Mouse (Mus musculus) hindbrain, embryonic 13.5 days (tissue): ENCODE data around the gene Rab3b. TPM values are rescaled to one million over a fixed set of nuclear protein-coding genes. Genes with fewer than 3 reads are reported as not detected.

Source experiments
- ATAC-seq: fragments of 200-750 bp; cut with Nextera tagmentation; 2 replicates; pipeline ENCODE4 v1.8.0; 2017; ENCODE audit warnings: moderate TSS enrichment; ENCODE audit not compliant: low FRiP score
- H3K27ac ChIP-seq: fragments of 300-500 bp; sonication (generic); 2 replicates; pipeline ENCODE4 v1.5.1; 2015; ENCODE audit warnings: inconsistent platforms, mild to moderate bottlenecking, moderate library complexity
- H3K27me3 ChIP-seq: fragments of 300-500 bp; sonication (generic); 2 replicates; pipeline ENCODE4 v1.6.1; 2015; ENCODE audit warnings: mild to moderate bottlenecking, inconsistent platforms
- H3K36me3 ChIP-seq: fragments of 300-500 bp; sonication (generic); 2 replicates; pipeline ENCODE4 v1.6.1; 2015; ENCODE audit warnings: mild to moderate bottlenecking, inconsistent platforms
- H3K4me1 ChIP-seq: fragments of 300-500 bp; sonication (generic); replicated peaks from 2 replicates; pipeline ENCODE4 v1.6.1; 2015; ENCODE audit warnings: inconsistent platforms
- H3K4me2 ChIP-seq: fragments of 300-500 bp; sonication (generic); 2 replicates; pipeline ENCODE4 v1.6.1; 2015; ENCODE audit warnings: inconsistent platforms, mild to moderate bottlenecking, moderate library complexity
- H3K4me3 ChIP-seq: fragments of 300-500 bp; sonication (generic); 2 replicates; pipeline ENCODE4 v1.5.1; 2015; ENCODE audit warnings: mild to moderate bottlenecking, inconsistent platforms
- H3K9ac ChIP-seq: fragments of 300-500 bp; sonication (generic); 2 replicates; pipeline ENCODE4 v1.6.1; 2015; ENCODE audit warnings: mild to moderate bottlenecking, inconsistent platforms
- H3K9me3 ChIP-seq: fragments of 300-500 bp; sonication (generic); 2 replicates; pipeline ENCODE4 v1.6.1; 2016; ENCODE audit warnings: inconsistent platforms
- WGBS: fragments of 180-500 bp; shearing (Covaris S2); methylation state at CpG from one replicate; pipeline ENCODE4 v1.1.7; 2015; 5-methylcytosine and 5-hydroxymethylcytosine counted together
- polyA plus RNA-seq: library from polyadenylated mRNA; unstranded; fragments of >200 nt; fragmentation: Nextera tagmentation; extraction: Ambion mirVana; gene quantifications from 2 replicates; pipeline ENCODE4 v1.2.1, GENCODE M21; 2015

Rab3b gene
- polyA plus RNA-seq, 1 experiment from 2014 or later = 104 TPM

DNA sequence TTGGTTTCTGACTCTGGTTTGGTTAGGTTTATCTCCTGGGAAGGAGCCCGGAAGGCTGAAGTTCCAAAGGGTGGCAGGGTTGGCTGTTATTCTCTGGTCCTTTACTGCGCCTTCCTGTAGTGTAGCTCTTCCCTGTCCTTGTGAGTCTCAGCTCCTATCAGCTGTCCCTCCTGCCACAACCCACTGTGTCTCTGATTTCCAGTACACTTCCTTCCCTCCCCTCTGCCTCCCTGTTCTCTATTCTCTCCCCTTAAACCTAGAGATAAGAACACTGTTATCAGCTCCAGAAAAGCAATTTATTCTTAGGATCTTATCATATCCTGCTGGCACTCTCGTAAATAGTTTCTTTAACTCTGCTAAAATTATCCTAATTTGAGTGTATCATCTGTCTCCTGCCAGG is 90.7 kb downstream of the Rab3b start:
- Histone ChIP-seq H3K27ac (no peak overlapping the region), H3K9ac (no peak overlapping the region), H3K36me3 (no peaks in the 10 kb centered on the region), H3K4me2 (no peak overlapping the region), H3K4me1 (no peaks in the 10 kb centered on the region), H3K4me3 (no peak overlapping the region), H3K9me3 (no peaks in the 10 kb centered on the region), H3K27me3 (no peaks in the 10 kb centered on the region)
- no peak for ATAC-seq
- 78% methylated on average over 3 of the region's 3 CpGs for WGBS

DNA sequence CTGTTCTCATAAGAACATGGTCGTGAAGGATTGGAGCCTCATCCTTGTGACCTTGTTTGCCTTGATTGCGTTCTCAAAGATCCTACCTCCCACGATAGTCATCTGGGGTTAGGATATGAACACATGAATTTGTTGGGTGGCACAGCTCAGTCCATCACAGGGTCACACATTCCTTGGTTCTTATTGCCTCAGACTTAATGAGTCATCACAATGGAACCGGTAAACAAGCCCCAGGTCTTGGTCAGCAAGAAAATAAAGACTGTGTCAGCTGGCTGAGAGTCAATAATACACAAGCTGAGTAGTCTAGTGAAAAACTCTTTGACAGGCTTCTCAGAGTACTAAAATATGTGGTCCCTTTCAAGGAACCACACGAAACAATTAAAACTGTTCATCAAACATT is 92.2 kb downstream of the Rab3b start:
- Histone ChIP-seq H3K4me3 (no peak overlapping the region), H3K9ac (no peak overlapping the region), H3K4me1 (no peaks in the 10 kb centered on the region), H3K36me3 (no peaks in the 10 kb centered on the region), H3K4me2 (no peak overlapping the region), H3K9me3 (no peaks in the 10 kb centered on the region), H3K27me3 (no peaks in the 10 kb centered on the region), H3K27ac (no peak overlapping the region)
- WGBS = 86% methylated on average over 5 of the region's 5 CpGs
- ATAC-seq = no peak

DNA sequence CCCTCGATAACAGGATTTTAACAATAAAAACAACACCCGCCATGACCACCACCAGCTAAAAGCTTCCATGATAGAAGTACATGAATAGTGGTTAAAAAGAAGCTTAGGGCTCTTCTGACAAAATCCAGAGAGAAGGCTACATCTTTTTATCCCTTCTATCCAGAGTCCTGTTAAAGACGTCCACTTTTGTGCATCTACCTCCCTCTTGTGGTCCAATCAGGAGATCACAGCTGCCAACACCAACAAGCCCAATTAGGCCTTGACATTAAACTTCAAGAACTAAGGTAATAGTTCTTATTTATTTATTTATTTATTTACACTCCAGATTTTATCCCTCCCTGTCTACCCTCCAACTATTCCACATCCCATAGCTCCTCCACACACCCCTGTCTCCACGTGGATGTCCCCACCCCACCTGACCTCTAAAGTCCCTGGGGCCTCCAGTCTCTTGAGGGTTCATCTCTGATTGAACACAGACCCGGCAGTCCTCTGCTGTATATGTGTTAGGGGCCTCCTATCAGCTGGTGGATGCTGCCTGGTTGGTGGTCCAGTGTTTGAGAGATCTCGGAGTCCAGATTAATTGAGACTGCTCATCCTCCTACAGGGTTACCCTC is 97.7 kb downstream of the Rab3b start:
- Histone ChIP-seq H3K4me2 (no peak overlapping the region), H3K9me3 (no peaks in the 10 kb centered on the region), H3K9ac (no peak overlapping the region), H3K4me1 (no peaks in the 10 kb centered on the region), H3K27me3 (0 out of 2 replicates have a peak, but pooled peaks cover 5% of the 10 kb centered on the region), H3K27ac (no peak overlapping the region), H3K4me3 (no peak overlapping the region), H3K36me3 (no peaks in the 10 kb centered on the region)
- ATAC-seq = no peak
- 54% methylated on average over 6 of the region's 6 CpGs for WGBS

DNA sequence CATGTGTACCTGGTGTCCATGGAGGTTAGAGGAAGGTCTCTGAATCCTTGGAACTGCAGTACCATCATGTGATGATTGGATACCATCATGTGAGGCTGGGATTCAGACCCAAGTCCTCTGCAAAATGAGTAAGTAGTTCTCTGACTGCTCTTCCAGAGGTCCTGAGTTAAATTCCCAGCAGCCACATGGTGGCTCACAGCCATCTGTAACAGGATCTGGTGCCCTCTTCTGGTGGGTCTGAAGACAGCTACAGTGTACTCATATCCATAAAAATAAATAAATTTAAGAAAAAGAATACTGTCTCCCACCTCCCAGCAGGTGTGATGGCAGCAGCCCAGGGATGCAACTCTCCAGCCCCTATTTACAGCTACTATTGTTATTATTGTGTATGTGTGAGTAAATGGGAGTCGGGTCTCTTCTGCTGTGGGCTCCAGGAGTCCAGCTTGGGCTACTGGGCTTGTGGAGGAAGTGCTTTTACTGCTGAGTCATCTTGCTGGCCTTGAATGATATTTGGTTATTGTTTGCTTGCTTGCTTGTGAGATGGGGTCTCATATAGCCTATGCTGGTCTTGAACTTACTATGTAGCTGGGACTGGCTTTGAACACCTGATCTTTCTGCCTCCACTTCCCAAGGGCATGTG is 108.1 kb downstream of the Rab3b start:
- no peak for ATAC-seq
- Histone ChIP-seq H3K9me3 (no peaks in the 10 kb centered on the region), H3K4me1 (no peaks in the 10 kb centered on the region), H3K9ac (no peak overlapping the region), H3K27me3 (0 out of 2 replicates have a peak, but pooled peaks cover 5% of the 10 kb centered on the region), H3K4me3 (no peak overlapping the region), H3K4me2 (no peak overlapping the region), H3K27ac (no peak overlapping the region), H3K36me3 (no peaks in the 10 kb centered on the region)
- 82% methylated on average over 1 of the region's 1 CpGs for WGBS

DNA sequence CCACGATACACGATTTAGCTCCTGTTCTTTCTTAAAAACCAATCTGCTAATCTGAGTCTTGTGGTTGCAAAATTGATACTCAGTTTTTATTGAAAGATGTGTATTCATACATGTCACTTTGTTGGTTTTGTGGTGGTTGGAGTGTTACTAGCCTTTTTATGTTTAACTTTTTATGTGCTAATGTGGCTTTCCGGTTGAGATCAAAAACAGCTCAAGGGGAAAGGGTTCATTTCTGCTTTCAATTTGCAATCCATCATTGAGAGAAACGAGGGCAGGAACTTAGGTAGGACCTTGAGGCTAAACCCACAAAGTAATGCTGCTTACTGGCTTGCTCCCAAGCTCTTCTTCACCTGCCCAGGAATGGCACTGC is 108.6 kb downstream of the Rab3b start:
- 86% methylated on average over 4 of the region's 4 CpGs for WGBS
- H3K4me1 ChIP-seq = no peaks in the 10 kb centered on the region
- no peaks in the 10 kb centered on the region for H3K36me3 ChIP-seq
- H3K9ac ChIP-seq = no peak overlapping the region
- H3K27ac ChIP-seq = no peak overlapping the region
- H3K9me3 ChIP-seq = no peaks in the 10 kb centered on the region
- no peak overlapping the region for H3K4me2 ChIP-seq
- H3K4me3 ChIP-seq = no peak overlapping the region
- H3K27me3 ChIP-seq = 0 out of 2 replicates have a peak, but pooled peaks cover 5% of the 10 kb centered on the region
- ATAC-seq = no peak

DNA sequence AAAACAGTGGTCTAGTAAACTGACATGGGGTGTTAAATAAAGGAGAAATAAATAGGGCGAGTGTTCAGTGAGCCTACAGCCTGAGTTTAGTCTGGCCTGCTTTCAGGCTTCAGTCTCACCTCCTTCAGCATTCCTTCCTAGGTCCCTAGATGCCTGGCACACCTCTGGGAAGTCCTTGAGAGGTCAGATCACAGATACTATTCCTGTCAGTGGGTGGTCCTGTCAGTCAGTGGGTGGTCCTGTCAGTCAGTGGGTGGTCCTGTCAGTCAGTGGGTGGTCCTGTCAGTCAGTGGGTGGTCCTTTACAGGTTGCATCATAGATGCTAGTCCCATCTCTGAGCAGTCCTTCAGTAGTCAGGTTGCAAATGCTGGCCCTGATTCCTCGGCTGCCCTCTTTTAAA is 110.6 kb downstream of the Rab3b start:
- Histone ChIP-seq H3K36me3 (no peaks in the 10 kb centered on the region), H3K27me3 (0 out of 2 replicates have a peak, but pooled peaks cover 9% of the 10 kb centered on the region), H3K4me1 (no peaks in the 10 kb centered on the region), H3K9ac (no peak overlapping the region), H3K9me3 (no peaks in the 10 kb centered on the region), H3K27ac (no peak overlapping the region), H3K4me2 (no peak overlapping the region), H3K4me3 (no peak overlapping the region)
- ATAC-seq = no peak
- WGBS = 72% methylated on average over 2 of the region's 2 CpGs

DNA sequence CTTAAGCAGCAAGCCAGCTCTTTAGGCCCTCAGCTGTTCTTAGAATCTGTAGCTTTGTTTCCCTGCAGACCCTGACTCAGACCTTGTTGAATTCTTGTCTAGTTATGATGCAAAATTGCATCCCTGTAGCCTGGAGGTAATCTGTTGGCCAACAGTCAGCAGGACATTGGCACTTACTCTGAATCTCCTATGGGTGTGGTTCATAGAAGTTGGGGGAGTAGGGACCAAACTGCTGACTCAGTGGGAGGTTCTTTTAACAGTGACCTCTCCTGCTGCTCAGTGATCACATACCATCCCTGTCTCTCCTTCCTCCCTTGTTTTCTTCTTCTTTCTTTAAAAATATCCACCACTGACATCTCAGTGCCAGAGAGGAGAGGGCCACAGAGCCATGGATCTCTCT is 111.2 kb downstream of the Rab3b start:
- H3K4me2 ChIP-seq = no peak overlapping the region
- H3K27ac ChIP-seq = no peak overlapping the region
- H3K4me3 ChIP-seq = no peak overlapping the region
- H3K27me3 ChIP-seq = 0 out of 2 replicates have a peak, but pooled peaks cover 9% of the 10 kb centered on the region
- no peaks in the 10 kb centered on the region for H3K36me3 ChIP-seq
- no peaks in the 10 kb centered on the region for H3K9me3 ChIP-seq
- ATAC-seq = no peak
- H3K9ac ChIP-seq = no peak overlapping the region
- no peaks in the 10 kb centered on the region for H3K4me1 ChIP-seq

DNA sequence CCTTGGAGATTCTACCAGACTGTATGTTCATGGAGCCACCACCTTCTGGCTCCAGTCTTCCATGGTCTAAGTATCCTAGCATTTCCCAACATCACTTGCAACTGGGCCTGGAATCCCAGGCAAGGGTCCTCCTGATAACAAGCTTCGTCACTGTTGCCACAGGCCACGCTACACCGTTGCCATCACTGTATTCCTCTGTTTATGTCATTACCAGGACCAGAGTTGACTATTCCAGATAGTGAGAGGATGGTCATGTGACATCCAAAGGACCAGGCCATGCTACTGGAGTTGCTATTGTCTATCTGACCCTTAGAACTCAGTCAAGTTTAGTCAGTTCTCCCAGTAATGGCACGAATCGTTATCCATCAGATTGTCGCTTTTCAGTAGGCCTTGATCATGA is 111.7 kb downstream of the Rab3b start:
- H3K4me1 ChIP-seq = no peaks in the 10 kb centered on the region
- no peak overlapping the region for H3K27ac ChIP-seq
- H3K36me3 ChIP-seq = no peaks in the 10 kb centered on the region
- no peak overlapping the region for H3K9ac ChIP-seq
- ATAC-seq = no peak
- WGBS = 94% methylated on average over 6 of the region's 6 CpGs
- no peak overlapping the region for H3K4me3 ChIP-seq
- no peak overlapping the region for H3K4me2 ChIP-seq
- 0 out of 2 replicates have a peak, but pooled peaks cover 9% of the 10 kb centered on the region for H3K27me3 ChIP-seq
- no peaks in the 10 kb centered on the region for H3K9me3 ChIP-seq

DNA sequence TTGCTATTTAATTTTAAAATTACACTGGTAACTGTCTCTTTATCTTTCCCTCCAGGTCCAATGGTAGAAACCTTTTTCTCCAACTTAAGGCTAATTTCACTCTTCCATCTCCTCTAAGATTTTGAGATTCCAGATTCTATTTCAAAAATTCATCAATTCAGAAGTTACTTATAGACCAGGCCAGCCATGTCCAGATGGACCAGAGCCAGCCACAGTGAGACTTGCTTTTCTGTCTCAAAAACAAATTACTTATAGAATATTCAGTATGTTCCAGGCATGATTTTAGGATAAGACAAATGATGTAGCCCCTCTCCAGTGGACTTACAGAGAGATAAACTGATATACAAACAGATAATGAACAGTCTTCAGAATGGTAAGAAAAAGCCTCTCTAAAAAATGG is 112.9 kb downstream of the Rab3b start:
- no peak overlapping the region for H3K27ac ChIP-seq
- H3K9ac ChIP-seq = no peak overlapping the region
- H3K27me3 ChIP-seq = 0 out of 2 replicates have a peak, but pooled peaks cover 9% of the 10 kb centered on the region
- H3K9me3 ChIP-seq = no peaks in the 10 kb centered on the region
- no peaks in the 10 kb centered on the region for H3K4me1 ChIP-seq
- H3K36me3 ChIP-seq = no peaks in the 10 kb centered on the region
- ATAC-seq = no peak
- H3K4me3 ChIP-seq = no peak overlapping the region
- H3K4me2 ChIP-seq = no peak overlapping the region

Other genes with a start within 250 kb of the Rab3b start
- 0.93 and 1.7 TPM in 2 replicates for gene 3110021N24Rik, start 159.4 kb upstream of the Rab3b start, polyA plus RNA-seq
- gene Zfyve9, start 98.3 kb upstream of the Rab3b start, polyA plus RNA-seq = 6.9 and 7.1 TPM in 2 replicates
- gene Btf3l4, start 45.4 kb upstream of the Rab3b start, polyA plus RNA-seq = 218 and 222 TPM in 2 replicates
- gene Txndc12, start 44.5 kb upstream of the Rab3b start, polyA plus RNA-seq = 75.1 and 79.5 TPM in 2 replicates
- 28.3 and 31.3 TPM in 2 replicates for gene Kti12, start 31.3 kb upstream of the Rab3b start, polyA plus RNA-seq
- gene A730015C16Rik, start 30.4 kb upstream of the Rab3b start, polyA plus RNA-seq = 1.5 and 1.7 TPM in 2 replicates
- gene Nrd1, start 121.6 kb downstream of the Rab3b start, polyA plus RNA-seq = 78.7 and 85.0 TPM in 2 replicates